Mouse (Mus musculus): ENCODE data around the gene Olfr843. TPM values are rescaled to one million over a fixed set of nuclear protein-coding genes. Genes with fewer than 3 reads are reported as not detected.

The Olfr843 gene
- polyA plus RNA-seq (2012; rRNA removed): not detected in 2 replicates

DNA sequence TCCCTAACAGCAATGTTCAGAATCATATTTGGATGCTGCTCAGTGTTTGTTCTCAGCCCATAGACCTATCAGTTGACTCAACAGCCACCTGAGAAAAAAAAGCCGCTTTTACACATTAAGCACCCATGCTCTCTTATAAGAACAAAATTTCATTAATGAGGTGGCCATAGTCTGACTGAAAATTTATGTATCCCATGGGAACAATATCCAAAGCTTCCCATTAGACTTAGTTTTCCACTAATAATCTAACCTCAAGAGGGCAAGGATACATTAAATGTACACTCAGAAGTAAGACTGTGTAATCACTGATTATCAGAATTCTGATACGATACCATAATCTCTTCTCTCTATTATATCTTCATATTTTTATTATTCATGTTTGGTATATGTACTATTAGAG lies at the start of gene Olfr843:
Olfr843 (minus strand) TSS at position 101 of the 400 bp plus-strand sequence.

Other genes starting within 250 kb of the Olfr843 start
- not detected in 2 replicates for gene Olfr835, start 219.3 kb downstream of the Olfr843 start, polyA plus RNA-seq (2012; rRNA removed)
- gene Olfr836, start 131.6 kb downstream of the Olfr843 start, polyA plus RNA-seq (2012; rRNA removed): not detected in 2 replicates
- gene Olfr837, start 115.7 kb downstream of the Olfr843 start, polyA plus RNA-seq (2012; rRNA removed): not detected in 2 replicates
- gene Olfr839-ps1, start 74.7 kb downstream of the Olfr843 start, polyA plus RNA-seq (2012; rRNA removed): not detected in 2 replicates
- gene Olfr844, start 64.4 kb upstream of the Olfr843 start, polyA plus RNA-seq (2012; rRNA removed): not detected in 2 replicates
- not detected in 2 replicates for gene Olfr845, start 84.5 kb upstream of the Olfr843 start, polyA plus RNA-seq (2012; rRNA removed)
- not detected in 2 replicates for gene Olfr846, start 112.0 kb upstream of the Olfr843 start, polyA plus RNA-seq (2012; rRNA removed)
- gene Olfr847, start 126.7 kb upstream of the Olfr843 start, polyA plus RNA-seq (2012; rRNA removed): not detected in 2 replicates
- not detected in 2 replicates for gene Olfr849, start 188.3 kb upstream of the Olfr843 start, polyA plus RNA-seq (2012; rRNA removed)
- not detected in 2 replicates for gene Olfr850, start 226.3 kb upstream of the Olfr843 start, polyA plus RNA-seq (2012; rRNA removed)
- not detected in 2 replicates for gene Olfr851, start 241.3 kb upstream of the Olfr843 start, polyA plus RNA-seq (2012; rRNA removed)

Data from liver, embryonic 18 days (tissue).